Mouse (Mus musculus): Measurements from ENCODE around the gene Stra6. TPM values are rescaled to one million over a fixed set of nuclear protein-coding genes. Genes with fewer than 3 reads are reported as not detected.

Gene Stra6
- total RNA-seq, 1 experiment: 4.5 TPM

DNA sequence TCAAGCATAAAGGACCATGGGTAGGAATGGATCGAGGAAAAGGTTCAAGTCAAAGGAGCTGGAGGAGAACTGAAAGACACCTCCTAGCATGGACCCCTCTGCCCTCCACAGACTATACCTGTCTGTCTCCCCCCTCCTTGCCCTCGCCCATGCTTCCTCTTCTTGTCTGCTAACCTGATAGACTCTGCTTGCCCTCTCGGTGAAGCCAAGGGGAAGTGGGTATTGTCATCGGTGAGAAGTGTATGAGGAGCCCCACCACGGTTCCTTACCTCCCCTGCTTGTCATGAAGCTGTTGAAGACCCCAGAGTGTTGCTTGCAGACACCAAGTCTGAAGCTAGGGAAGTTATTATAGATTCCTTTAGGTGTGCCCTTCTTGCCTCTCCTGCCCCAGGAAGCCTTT, 96.7 kb downstream of the Stra6 start:
- no peak overlapping the region for H3K4me3 ChIP-seq (ENCODE audit: insufficient read depth in 1 of 2, low read depth in 1 of 2, low read length in 2 of 2, poor library complexity in 1 of 2, severe bottlenecking in 1 of 2)
- no peaks in the 10 kb centered on the region for H3K36me3 ChIP-seq (ENCODE audit: control insufficient read depth, insufficient read depth, low read length, poor library complexity, severe bottlenecking)
- no peak for DNase-seq (ENCODE audit: low read depth, low spot score)
- H3K9ac ChIP-seq (ENCODE audit: insufficient read depth, low read depth, low read length, poor library complexity, severe bottlenecking): no peak overlapping the region
- in situ Hi-C loops (cut with MboI; ENCODE audit: low sequenced_read_pairs in 2 of 2, unreplicated experiment in 2 of 2): no loop called here
- no peaks in the 10 kb centered on the region; a peak in 1 of 4 replicates for H3K4me1 ChIP-seq (ENCODE audit: control insufficient read depth in 2 of 2, insufficient read depth in 2 of 2, low read length in 2 of 2, poor library complexity in 1 of 2)
- H3K27ac ChIP-seq (ENCODE audit: insufficient read depth, low read depth, low read length, poor library complexity, severe bottlenecking): no peak overlapping the region
- H3K9me3 ChIP-seq (ENCODE audit: control insufficient read depth, insufficient read depth, low read depth, low read length): no peaks in the 10 kb centered on the region
- no peak for TF ChIP-seq HCFC1 (IDR thresholded peaks at IDR 0.05; ENCODE audit: borderline replicate concordance, insufficient read depth, low read length)
- no peak for TF ChIP-seq ZNF384 (IDR thresholded peaks at IDR 0.05; ENCODE audit: low read depth, low read length)
- no peak for TF ChIP-seq ZC3H11A (IDR thresholded peaks at IDR 0.05; ENCODE audit: borderline replicate concordance, low read depth, low read length)
- no peak for TF ChIP-seq CHD2 (IDR thresholded peaks at IDR 0.05; ENCODE audit: low read depth, low read length)
- TF ChIP-seq MAFK (IDR thresholded peaks at IDR 0.05; ENCODE audit: insufficient read depth, low read depth, low read length): no peak

GRCm38 (mm10) chr9:58162173-58162572, 98.6 kb downstream of the Stra6 start:
- no peaks in the 10 kb centered on the region; a peak in 1 of 4 replicates for H3K4me1 ChIP-seq (ENCODE audit: control insufficient read depth in 2 of 2, insufficient read depth in 2 of 2, low read length in 2 of 2, poor library complexity in 1 of 2)
- no peak for TF ChIP-seq CHD2 (IDR thresholded peaks at IDR 0.05; ENCODE audit: low read depth, low read length)
- TF ChIP-seq ZNF384 (IDR thresholded peaks at IDR 0.05; ENCODE audit: low read depth, low read length): no peak
- no peak for TF ChIP-seq MAFK (IDR thresholded peaks at IDR 0.05; ENCODE audit: insufficient read depth, low read depth, low read length)
- no peak for TF ChIP-seq HCFC1 (IDR thresholded peaks at IDR 0.05; ENCODE audit: borderline replicate concordance, insufficient read depth, low read length)
- TF ChIP-seq ZC3H11A (IDR thresholded peaks at IDR 0.05; ENCODE audit: borderline replicate concordance, low read depth, low read length): no peak
- H3K27ac ChIP-seq (ENCODE audit: insufficient read depth, low read depth, low read length, poor library complexity, severe bottlenecking): no peak overlapping the region
- no peak for DNase-seq (ENCODE audit: low read depth, low spot score)
- H3K36me3 ChIP-seq (ENCODE audit: control insufficient read depth, insufficient read depth, low read length, poor library complexity, severe bottlenecking): no peaks in the 10 kb centered on the region
- H3K4me3 ChIP-seq (ENCODE audit: insufficient read depth in 1 of 2, low read depth in 1 of 2, low read length in 2 of 2, poor library complexity in 1 of 2, severe bottlenecking in 1 of 2): no peak overlapping the region
- H3K9me3 ChIP-seq (ENCODE audit: control insufficient read depth, insufficient read depth, low read depth, low read length): no peaks in the 10 kb centered on the region
- no peak overlapping the region for H3K9ac ChIP-seq (ENCODE audit: insufficient read depth, low read depth, low read length, poor library complexity, severe bottlenecking)
- in situ Hi-C loops (cut with MboI; ENCODE audit: low sequenced_read_pairs in 2 of 2, unreplicated experiment in 2 of 2): no loop called here

DNA sequence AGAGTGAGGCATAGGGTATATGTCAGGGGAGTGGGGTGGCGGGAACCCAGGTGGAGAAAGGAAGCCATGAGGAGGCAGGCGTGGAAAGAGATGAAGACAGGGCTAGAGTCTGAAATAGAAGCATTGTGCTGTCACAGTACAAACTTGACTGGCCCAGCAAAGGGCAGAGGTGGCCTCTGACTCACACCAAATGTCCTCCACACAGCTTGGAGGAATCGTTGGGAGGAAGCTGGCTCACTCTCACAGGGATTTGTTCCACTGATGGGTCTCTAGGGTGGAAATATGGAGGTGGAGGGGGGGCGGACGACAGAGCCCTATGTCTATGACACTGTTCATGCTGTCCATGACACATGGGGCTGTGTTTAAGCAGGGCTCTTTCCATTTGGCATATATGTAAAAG, 99.6 kb downstream of the Stra6 start:
- Histone ChIP-seq H3K9me3 (ENCODE audit: control insufficient read depth, insufficient read depth, low read depth, low read length) (no peaks in the 10 kb centered on the region), H3K36me3 (ENCODE audit: control insufficient read depth, insufficient read depth, low read length, poor library complexity, severe bottlenecking) (no peaks in the 10 kb centered on the region), H3K27ac (ENCODE audit: insufficient read depth, low read depth, low read length, poor library complexity, severe bottlenecking) (no peak overlapping the region), H3K9ac (ENCODE audit: insufficient read depth, low read depth, low read length, poor library complexity, severe bottlenecking) (no peak overlapping the region), H3K4me3 (ENCODE audit: insufficient read depth in 1 of 2, low read depth in 1 of 2, low read length in 2 of 2, poor library complexity in 1 of 2, severe bottlenecking in 1 of 2) (no peak overlapping the region), H3K4me1 (ENCODE audit: control insufficient read depth in 2 of 2, insufficient read depth in 2 of 2, low read length in 2 of 2, poor library complexity in 1 of 2) (no peaks in the 10 kb centered on the region; a peak in 1 of 4 replicates)
- DNase-seq (ENCODE audit: low read depth, low spot score): no peak
- in situ Hi-C loops (cut with MboI; ENCODE audit: low sequenced_read_pairs in 2 of 2, unreplicated experiment in 2 of 2): no loop called here
- TF ChIP-seq HCFC1 (IDR thresholded peaks at IDR 0.05; ENCODE audit: borderline replicate concordance, insufficient read depth, low read length) (no peak), MAFK (IDR thresholded peaks at IDR 0.05; ENCODE audit: insufficient read depth, low read depth, low read length) (no peak), CHD2 (IDR thresholded peaks at IDR 0.05; ENCODE audit: low read depth, low read length) (no peak), ZC3H11A (IDR thresholded peaks at IDR 0.05; ENCODE audit: borderline replicate concordance, low read depth, low read length) (no peak), ZNF384 (IDR thresholded peaks at IDR 0.05; ENCODE audit: low read depth, low read length) (no peak)

GRCm38 (mm10) chr9:58165779-58166178, 102.2 kb downstream of the Stra6 start:
- TF ChIP-seq ZNF384 (IDR thresholded peaks at IDR 0.05; ENCODE audit: low read depth, low read length): no peak
- no peak for TF ChIP-seq CHD2 (IDR thresholded peaks at IDR 0.05; ENCODE audit: low read depth, low read length)
- TF ChIP-seq MAFK (IDR thresholded peaks at IDR 0.05; ENCODE audit: insufficient read depth, low read depth, low read length): no peak
- TF ChIP-seq ZC3H11A (IDR thresholded peaks at IDR 0.05; ENCODE audit: borderline replicate concordance, low read depth, low read length): no peak
- TF ChIP-seq HCFC1 (IDR thresholded peaks at IDR 0.05; ENCODE audit: borderline replicate concordance, insufficient read depth, low read length): no peak
- Histone ChIP-seq H3K4me1 (ENCODE audit: control insufficient read depth in 2 of 2, insufficient read depth in 2 of 2, low read length in 2 of 2, poor library complexity in 1 of 2) (0 out of 4 replicates have a peak, but pooled peaks cover 0 to 2% of the 10 kb centered on the region in 2 experiments), H3K9me3 (ENCODE audit: control insufficient read depth, insufficient read depth, low read depth, low read length) (no peaks in the 10 kb centered on the region), H3K36me3 (ENCODE audit: control insufficient read depth, insufficient read depth, low read length, poor library complexity, severe bottlenecking) (no peaks in the 10 kb centered on the region), H3K9ac (ENCODE audit: insufficient read depth, low read depth, low read length, poor library complexity, severe bottlenecking) (no peak overlapping the region), H3K4me3 (ENCODE audit: insufficient read depth in 1 of 2, low read depth in 1 of 2, low read length in 2 of 2, poor library complexity in 1 of 2, severe bottlenecking in 1 of 2) (no peak overlapping the region), H3K27ac (ENCODE audit: insufficient read depth, low read depth, low read length, poor library complexity, severe bottlenecking) (no peak overlapping the region)
- no peak for DNase-seq (ENCODE audit: low read depth, low spot score)
- in situ Hi-C loops (cut with MboI; ENCODE audit: low sequenced_read_pairs in 2 of 2, unreplicated experiment in 2 of 2): no loop called here

DNA sequence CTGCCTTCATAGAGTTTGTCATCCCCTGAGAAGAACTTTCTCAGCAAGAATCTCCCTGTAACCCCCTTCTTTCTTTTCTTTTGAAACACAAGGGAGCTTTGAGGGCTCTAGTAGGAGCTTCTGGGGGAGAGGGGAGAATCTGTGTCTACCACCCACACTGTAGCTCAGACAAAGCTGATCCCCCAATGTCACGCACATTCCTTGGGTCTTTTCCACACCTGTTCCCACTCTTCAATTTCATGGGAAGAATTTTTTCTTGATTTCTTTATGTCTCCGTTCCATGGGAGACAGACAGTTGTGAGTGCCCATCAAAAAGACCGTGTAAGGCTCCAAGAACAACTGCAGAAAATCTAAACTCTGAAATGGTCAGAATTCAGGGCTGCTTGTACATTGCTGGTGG, 105.3 kb downstream of the Stra6 start:
- in situ Hi-C loops (cut with MboI; ENCODE audit: low sequenced_read_pairs in 2 of 2, unreplicated experiment in 2 of 2): no loop called here
- H3K27ac ChIP-seq (ENCODE audit: insufficient read depth, low read depth, low read length, poor library complexity, severe bottlenecking): no peak overlapping the region
- H3K4me3 ChIP-seq (ENCODE audit: insufficient read depth in 1 of 2, low read depth in 1 of 2, low read length in 2 of 2, poor library complexity in 1 of 2, severe bottlenecking in 1 of 2): no peak overlapping the region
- 0 out of 4 replicates have a peak, but pooled peaks cover 0 to 2% of the 10 kb centered on the region in 2 experiments for H3K4me1 ChIP-seq (ENCODE audit: control insufficient read depth in 2 of 2, insufficient read depth in 2 of 2, low read length in 2 of 2, poor library complexity in 1 of 2)
- no peaks in the 10 kb centered on the region for H3K9me3 ChIP-seq (ENCODE audit: control insufficient read depth, insufficient read depth, low read depth, low read length)
- H3K9ac ChIP-seq (ENCODE audit: insufficient read depth, low read depth, low read length, poor library complexity, severe bottlenecking): no peak overlapping the region
- H3K36me3 ChIP-seq (ENCODE audit: control insufficient read depth, insufficient read depth, low read length, poor library complexity, severe bottlenecking): no peaks in the 10 kb centered on the region
- DNase-seq (ENCODE audit: low read depth, low spot score): no peak
- TF ChIP-seq ZC3H11A (IDR thresholded peaks at IDR 0.05; ENCODE audit: borderline replicate concordance, low read depth, low read length) (no peak), CHD2 (IDR thresholded peaks at IDR 0.05; ENCODE audit: low read depth, low read length) (no peak)

Data from ES-E14 (cell line).